Mouse (Mus musculus) liver, adult 2 months (tissue): Measurements from ENCODE around the gene Sufu.

ENCODE experiments used
- CTCF ChIP-seq: fragments of 200-500 bp; IDR thresholded peaks from 2 replicates; pipeline ENCODE4 v1.5.1; 2011; ENCODE audit warnings: low read depth, low read length, control low read depth
- POLR2A ChIP-seq: fragments of 200-500 bp; IDR thresholded peaks from 2 replicates; pipeline ENCODE4 v1.6.1; 2011; ENCODE audit warnings: low read length, control low read depth; ENCODE audit not compliant: insufficient read depth; ENCODE audit errors: extremely low read depth

DNA sequence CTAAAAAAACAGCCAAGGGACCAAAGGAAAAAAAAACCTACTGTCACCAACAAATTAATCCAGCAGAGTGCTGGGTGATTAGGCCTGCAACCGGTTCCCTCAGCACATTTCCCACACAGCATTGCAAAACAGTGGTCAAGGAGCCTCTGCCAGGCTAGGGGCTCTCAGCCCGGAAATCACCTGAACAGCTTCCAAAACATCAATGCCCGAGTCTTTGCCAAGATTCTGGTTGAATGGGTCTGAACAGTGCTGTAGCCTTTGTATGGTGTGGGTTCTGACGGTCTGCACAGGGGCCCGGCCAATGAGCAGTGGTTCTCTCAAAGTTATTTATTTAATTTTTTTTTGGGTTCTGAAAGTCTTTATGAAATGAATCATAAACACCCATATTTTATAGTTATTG is 21.2 kb upstream of the Sufu start:
- TF ChIP-seq POLR2A (no peak), CTCF (no peak)
